Mouse (Mus musculus): ENCODE measurements around the gene Nr1i3.

DNA sequence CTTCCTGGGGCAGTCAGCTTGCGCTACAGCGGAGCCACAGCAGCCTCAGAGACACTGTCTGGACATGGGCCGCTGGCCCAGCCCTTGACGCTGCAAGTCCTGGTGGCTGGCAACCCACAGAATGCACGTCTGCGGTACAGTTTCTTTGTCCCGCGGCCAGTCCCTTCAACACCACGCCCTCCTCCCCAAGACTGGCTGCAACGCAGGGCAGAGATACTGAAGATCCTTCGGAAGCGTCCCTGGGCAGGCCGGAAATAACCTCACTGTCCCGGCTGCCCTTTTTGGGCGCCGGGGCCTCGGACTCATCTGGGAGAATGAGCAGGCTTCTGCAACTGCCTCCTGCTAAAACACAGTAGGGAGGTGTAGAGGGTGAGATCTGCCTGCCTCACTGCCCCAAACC lies 45.2 kb downstream of the Nr1i3 start:
- TF ChIP-seq EP300 (optimal IDR thresholded peaks at IDR 0.05) (no peak), CTCF (IDR thresholded peaks at IDR 0.05; ENCODE audit: low read depth) (no peak)

Measured in stomach, postnatal 0 days (tissue).